Mouse (Mus musculus): ENCODE measurements at regions not wholly inside any gene's neighbourhood (a gene's known extent, or its start where the extent isn't known, plus 50 kb on each side); places are given as distances from the start of the nearest gene placed in this dataset.

- no peak for DNase-seq (ENCODE audit: low spot score in 2 of 2)
These were observed 577.3 kb upstream of the Arrdc4 start for GRCm38 (mm10) chr7:69326311-69326710.

GRCm38 (mm10) chr7:69277056-69277705 is 528.1 kb upstream of the Arrdc4 start:
- no peak for DNase-seq (ENCODE audit: low spot score in 2 of 2)

- DNase-seq (ENCODE audit: low spot score in 2 of 2) = no peak
These were observed 527.5 kb upstream of the Arrdc4 start for GRCm38 (mm10) chr7:69276376-69277055.

- DNase-seq (ENCODE audit: low spot score in 2 of 2) = no peak
These were observed 524.6 kb upstream of the Arrdc4 start for GRCm38 (mm10) chr7:69273670-69274069.

- DNase-seq (ENCODE audit: low spot score in 2 of 2) = no peak
These were observed 495.5 kb upstream of the Arrdc4 start for GRCm38 (mm10) chr7:69244519-69244918.

- peak; percentile 58 to 68 for DNase-seq (ENCODE audit: low spot score in 2 of 2)
These were observed 484.3 kb upstream of the Arrdc4 start for GRCm38 (mm10) chr7:69233296-69233695.

GRCm38 (mm10) chr7:69217871-69218270 is 468.8 kb upstream of the Arrdc4 start:
- peak; percentile 33 to 49 for DNase-seq (ENCODE audit: low spot score in 2 of 2)

All from layer of hippocampus, adult 8-10 months (tissue).